Mouse (Mus musculus): ENCODE measurements around the gene Rasal1. TPM values are rescaled to one million over a fixed set of nuclear protein-coding genes. Genes with fewer than 3 reads are reported as not detected.

The Rasal1 gene
- total RNA-seq, 2 experiments from 2014 or later, result 0.12 to 0.67 TPM

DNA sequence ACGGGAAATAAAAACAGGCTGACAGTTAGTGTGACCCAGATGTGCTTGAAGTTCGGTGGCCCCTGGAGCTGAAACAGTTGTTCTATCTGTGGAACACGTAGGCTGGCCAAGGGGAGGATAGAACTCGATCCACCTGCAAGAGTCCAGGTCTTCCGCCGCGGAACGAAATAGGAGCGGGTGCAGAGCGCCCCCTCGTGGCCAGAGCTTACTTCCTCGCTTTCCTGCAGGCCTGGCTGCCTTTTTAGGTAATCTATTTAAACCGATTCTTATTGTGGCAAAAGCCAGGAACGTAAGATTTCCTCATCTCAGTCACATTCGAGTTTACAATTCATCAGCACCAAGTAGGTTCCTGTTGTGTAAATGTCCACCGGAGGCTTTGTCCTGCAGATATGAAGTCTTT, 65.7 kb downstream of the Rasal1 start:
- peak; percentile 78 for ATAC-seq (replicated peaks; ENCODE audit: poor library complexity)

DNA sequence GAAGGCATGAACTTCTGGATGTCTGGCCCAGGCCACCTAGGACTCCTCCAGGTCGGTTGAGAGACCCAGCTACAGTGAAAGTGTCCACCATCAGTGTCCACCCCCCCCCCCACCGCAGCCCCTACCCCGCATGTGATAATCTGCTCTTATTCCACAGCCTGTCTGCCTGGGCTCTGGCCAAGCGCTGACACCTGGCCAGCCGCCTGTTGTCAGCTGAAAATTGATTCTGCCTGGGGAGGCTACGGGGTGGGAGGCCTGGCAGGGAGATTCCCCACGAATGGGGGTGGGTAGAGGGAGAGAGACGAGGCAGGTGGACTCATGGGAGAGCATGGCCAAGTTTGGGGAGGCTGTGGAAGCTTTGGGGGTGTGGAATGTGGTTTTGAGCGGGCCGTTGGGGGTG, 68.5 kb downstream of the Rasal1 start:
- ATAC-seq (replicated peaks; ENCODE audit: poor library complexity), result no peak

DNA sequence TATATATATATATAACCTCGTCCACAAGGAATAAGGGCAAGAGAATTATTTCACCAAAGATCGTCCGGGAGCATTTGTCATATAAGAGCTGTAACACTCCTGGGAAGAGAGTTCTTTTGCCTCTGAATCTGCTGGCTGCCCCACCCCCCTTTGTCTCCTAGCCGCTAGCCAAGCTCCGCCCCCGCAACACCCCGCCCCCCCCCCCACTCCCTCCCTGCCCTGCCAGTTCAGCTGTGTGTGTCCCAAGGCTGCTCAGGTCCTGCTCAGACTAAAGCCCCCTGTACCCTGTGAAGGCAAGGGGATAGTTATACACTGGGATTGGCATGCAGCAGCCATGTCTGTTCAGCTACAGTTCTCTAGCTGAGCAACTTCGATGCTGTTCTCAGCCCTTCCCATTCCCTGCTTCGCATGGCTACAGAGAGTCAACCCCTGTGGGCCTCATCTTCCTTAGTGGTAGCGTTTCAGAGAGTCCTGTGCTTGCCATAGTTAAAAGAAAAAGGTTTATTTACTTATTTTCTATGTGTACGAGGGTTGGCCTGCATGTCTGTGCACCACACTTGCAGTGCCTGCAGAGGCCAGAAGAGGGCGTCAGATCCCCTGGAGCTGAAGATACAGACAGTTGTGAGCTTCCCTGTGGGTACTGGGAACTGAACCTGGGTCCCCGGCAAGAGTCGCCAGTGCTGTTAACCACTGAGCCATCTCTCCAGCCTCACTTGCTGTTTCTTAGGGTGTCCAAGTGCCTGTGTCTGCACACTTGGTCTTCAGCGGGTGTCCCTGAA, 70.2 kb downstream of the Rasal1 start:
- ATAC-seq (replicated peaks; ENCODE audit: poor library complexity), result no peak

DNA sequence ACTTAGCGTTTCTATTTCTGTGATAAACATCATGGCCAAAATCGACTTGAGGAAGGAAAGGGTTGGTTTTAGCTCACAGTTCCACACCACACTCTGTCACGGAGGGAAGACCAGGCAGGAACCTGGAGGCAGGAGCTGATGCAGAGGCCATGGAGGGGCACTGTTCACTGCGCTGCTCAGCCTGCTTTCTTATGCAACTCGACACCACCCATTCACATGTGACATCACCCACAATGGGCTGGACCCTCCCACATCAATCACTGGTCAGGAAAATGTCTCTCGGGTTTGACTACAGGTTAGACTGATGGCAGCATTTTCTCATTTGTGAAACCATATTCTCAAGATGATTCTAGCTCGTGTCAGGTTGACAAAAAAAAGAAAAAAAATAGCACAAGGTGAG, 72.4 kb downstream of the Rasal1 start:
- ATAC-seq (replicated peaks; ENCODE audit: poor library complexity), result no peak

DNA sequence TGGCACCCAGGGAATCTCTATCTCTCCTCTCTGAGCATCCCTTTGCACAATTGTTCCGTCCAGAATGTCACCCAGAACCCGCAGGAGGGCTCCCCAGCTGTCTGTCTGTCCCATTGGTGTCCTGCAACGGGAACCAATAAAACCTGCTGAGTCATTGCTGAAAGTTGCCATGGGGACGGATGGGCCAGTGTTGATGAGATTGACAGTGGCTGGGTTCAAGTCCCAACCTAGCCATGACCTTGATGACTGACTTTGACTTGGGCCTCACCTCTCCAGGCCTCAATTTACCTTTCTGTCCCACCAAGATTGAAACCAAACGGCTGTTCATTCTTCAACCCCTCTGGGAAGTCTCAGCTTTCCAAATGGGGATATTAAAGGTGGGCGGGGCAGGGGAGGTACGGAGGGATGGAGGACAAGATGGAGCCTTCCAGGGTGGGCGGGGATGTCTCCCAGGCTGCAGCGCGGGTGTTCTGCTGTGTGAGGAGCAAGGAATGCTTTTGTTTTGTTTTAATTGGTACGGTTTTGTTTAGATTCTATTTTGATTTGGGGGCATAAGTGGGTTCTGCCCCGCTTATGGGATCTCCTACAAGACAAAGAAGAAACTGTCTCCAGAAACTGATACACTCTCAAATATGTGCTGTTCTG, 77.3 kb downstream of the Rasal1 start:
- no peak for ATAC-seq (replicated peaks; ENCODE audit: poor library complexity)

Other genes starting within 250 kb of the Rasal1 start
- gene Lhx5, start 217.1 kb upstream of the Rasal1 start, total RNA-seq (2015), result not detected in 2 replicates
- not detected in 2 replicates for gene Lhx5, start 217.1 kb upstream of the Rasal1 start, total RNA-seq (2017)
- gene Sdsl, start 176.0 kb upstream of the Rasal1 start, total RNA-seq (2015), result 1.6 and 7.1 TPM in 2 replicates
- gene Sdsl, start 176.0 kb upstream of the Rasal1 start, total RNA-seq (2017), result 3.2 and 9.0 TPM in 2 replicates
- not detected in 2 replicates for gene Sds, start 172.3 kb upstream of the Rasal1 start, total RNA-seq (2015)
- not detected in 2 replicates for gene Sds, start 172.3 kb upstream of the Rasal1 start, total RNA-seq (2017)
- gene Plbd2, start 145.2 kb upstream of the Rasal1 start, total RNA-seq (2015), result 8.3 and 9.8 TPM in 2 replicates
- gene Plbd2, start 145.2 kb upstream of the Rasal1 start, total RNA-seq (2017), result 6.9 and 8.7 TPM in 2 replicates
- gene Slc8b1, start 137.6 kb upstream of the Rasal1 start, total RNA-seq (2015), result 21.1 and 23.5 TPM in 2 replicates
- gene Slc8b1, start 137.6 kb upstream of the Rasal1 start, total RNA-seq (2017), result 31.8 and 32.5 TPM in 2 replicates
- gene Tpcn1, start 60.1 kb upstream of the Rasal1 start, total RNA-seq (2015), result 37.0 and 38.8 TPM in 2 replicates
- gene Tpcn1, start 60.1 kb upstream of the Rasal1 start, total RNA-seq (2017), result 15.7 and 17.7 TPM in 2 replicates
- gene Iqcd, start 59.8 kb upstream of the Rasal1 start, total RNA-seq (2015), result not detected in 2 replicates
- 0.81 and 1.1 TPM in 2 replicates for gene Iqcd, start 59.8 kb upstream of the Rasal1 start, total RNA-seq (2017)
- 2.0 and 2.3 TPM in 2 replicates for gene Rita1, start 36.2 kb upstream of the Rasal1 start, total RNA-seq (2015)
- 4.7 and 5.8 TPM in 2 replicates for gene Rita1, start 36.2 kb upstream of the Rasal1 start, total RNA-seq (2017)
- gene Ddx54, start 36.1 kb upstream of the Rasal1 start, total RNA-seq (2015), result 11.8 and 13.3 TPM in 2 replicates
- 34.9 and 35.8 TPM in 2 replicates for gene Ddx54, start 36.1 kb upstream of the Rasal1 start, total RNA-seq (2017)
- gene Cfap73, start 14.6 kb upstream of the Rasal1 start, total RNA-seq (2015), result not detected in 2 replicates
- not detected in 2 replicates for gene Cfap73, start 14.6 kb upstream of the Rasal1 start, total RNA-seq (2017)
- 0.10 TPM in 1 of 2 replicates, not detected in the other for gene Dtx1, start 63.1 kb downstream of the Rasal1 start, total RNA-seq (2015)
- not detected in 2 replicates for gene Dtx1, start 63.1 kb downstream of the Rasal1 start, total RNA-seq (2017)
- gene Oas2, start 101.0 kb downstream of the Rasal1 start, total RNA-seq (2015), result 1.6 and 2.9 TPM in 2 replicates
- gene Oas2, start 101.0 kb downstream of the Rasal1 start, total RNA-seq (2017), result 0.12 and 0.30 TPM in 2 replicates
- 1.1 and 1.5 TPM in 2 replicates for gene Oas3, start 128.8 kb downstream of the Rasal1 start, total RNA-seq (2015)
- 1.1 and 1.3 TPM in 2 replicates for gene Oas3, start 128.8 kb downstream of the Rasal1 start, total RNA-seq (2017)
- not detected in 2 replicates for gene Oas1e, start 146.7 kb downstream of the Rasal1 start, total RNA-seq (2015)
- not detected in 2 replicates for gene Oas1e, start 146.7 kb downstream of the Rasal1 start, total RNA-seq (2017)
- gene Oas1c, start 163.7 kb downstream of the Rasal1 start, total RNA-seq (2015), result 0.83 and 1.6 TPM in 2 replicates
- gene Oas1c, start 163.7 kb downstream of the Rasal1 start, total RNA-seq (2017), result 2.4 and 6.3 TPM in 2 replicates
- not detected in 2 replicates for gene Oas1f, start 198.6 kb downstream of the Rasal1 start, total RNA-seq (2015)
- gene Oas1f, start 198.6 kb downstream of the Rasal1 start, total RNA-seq (2017), result not detected in 2 replicates
- not detected in 2 replicates for gene Oas1h, start 212.6 kb downstream of the Rasal1 start, total RNA-seq (2015)
- gene Oas1h, start 212.6 kb downstream of the Rasal1 start, total RNA-seq (2017), result not detected in 2 replicates
- gene Oas1g, start 238.8 kb downstream of the Rasal1 start, total RNA-seq (2015), result 0.54 and 1.6 TPM in 2 replicates
- gene Oas1g, start 238.8 kb downstream of the Rasal1 start, total RNA-seq (2017), result 0.91 and 2.4 TPM in 2 replicates

Measured in megakaryocyte progenitor cell, adult 5-6 weeks (primary cell).